Mouse (Mus musculus) lung, adult 2 months (tissue): Measurements from ENCODE around the gene Arrb2. TPM values are rescaled to one million over a fixed set of nuclear protein-coding genes. Genes with fewer than 3 reads are reported as not detected.
"Not testable (repeated sequence)": the region's sequence is repeated elsewhere in the genome, so short reads cannot be mapped to it uniquely, and the experiment has no call there.

Experiments
- DNase-seq: peaks from one replicate; pipeline ENCODE4 v3.0.0; 2022
- H3K4me1 ChIP-seq: fragments of 200-500 bp; 2 replicates; pipeline ENCODE4 v1.6.1; 2011; ENCODE audit warnings: low read length; ENCODE audit not compliant: control insufficient read depth, insufficient read depth
- H3K4me3 ChIP-seq: fragments of 200-500 bp; replicated peaks from 2 replicates; pipeline ENCODE3; 2011; ENCODE audit warnings: low read depth, mild to moderate bottlenecking, control low read depth, low read length; ENCODE audit errors: extremely low read depth
- CTCF ChIP-seq: fragments of 200-500 bp; IDR thresholded peaks from 2 replicates; pipeline ENCODE4 v1.5.1; 2011; ENCODE audit warnings: mild to moderate bottlenecking, low read length, control low read depth; ENCODE audit not compliant: insufficient read depth
- POLR2A ChIP-seq: fragments of 200-500 bp; IDR thresholded peaks from 2 replicates; pipeline ENCODE4 v1.6.1; 2011; ENCODE audit warnings: low read depth, mild to moderate bottlenecking, control low read depth, low read length, borderline replicate concordance; ENCODE audit errors: extremely low read depth
- WGBS: fragments of 180-500 bp; shearing (Covaris S2); methylation state at CpG from one replicate; pipeline ENCODE4 v1.1.7; 2018; 5-methylcytosine and 5-hydroxymethylcytosine counted together
- polyA plus RNA-seq: library from polyadenylated mRNA; depleted of rRNA; stranded (reverse); fragments of >200 nt; gene quantifications from 2 replicates; pipeline ENCODE4 v1.2.3, GENCODE M21; 2012

Gene Arrb2
- polyA plus RNA-seq, 1 experiment = 80.2 TPM

DNA sequence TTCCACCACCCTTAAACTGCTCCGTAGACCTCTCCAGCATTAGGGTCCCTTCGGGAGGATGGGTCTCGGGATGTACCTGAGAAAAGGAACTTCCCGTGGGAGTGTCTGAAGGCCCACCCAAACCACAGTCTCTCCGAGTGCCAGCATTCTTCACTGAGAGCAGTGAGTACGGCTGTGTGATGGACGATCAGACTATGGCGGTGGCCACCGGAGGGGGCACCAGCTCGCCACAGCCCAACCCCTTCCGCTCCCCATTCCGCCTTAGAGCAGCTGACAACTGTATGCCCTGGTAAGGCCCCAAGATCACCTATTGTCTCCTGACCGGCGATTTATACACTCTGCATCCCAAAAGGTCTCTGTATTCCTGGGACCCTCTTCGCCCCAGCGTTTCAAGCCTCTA lies 32.8 kb downstream of the Arrb2 start:
- H3K4me3 ChIP-seq = no peak overlapping the region
- no peak for DNase-seq
- WGBS = 55% methylated on average over 16 of the region's 16 CpGs
- TF ChIP-seq POLR2A (no peak), CTCF (no peak)
- peaks cover 12% of the 10 kb centered on the region for H3K4me1 ChIP-seq

DNA sequence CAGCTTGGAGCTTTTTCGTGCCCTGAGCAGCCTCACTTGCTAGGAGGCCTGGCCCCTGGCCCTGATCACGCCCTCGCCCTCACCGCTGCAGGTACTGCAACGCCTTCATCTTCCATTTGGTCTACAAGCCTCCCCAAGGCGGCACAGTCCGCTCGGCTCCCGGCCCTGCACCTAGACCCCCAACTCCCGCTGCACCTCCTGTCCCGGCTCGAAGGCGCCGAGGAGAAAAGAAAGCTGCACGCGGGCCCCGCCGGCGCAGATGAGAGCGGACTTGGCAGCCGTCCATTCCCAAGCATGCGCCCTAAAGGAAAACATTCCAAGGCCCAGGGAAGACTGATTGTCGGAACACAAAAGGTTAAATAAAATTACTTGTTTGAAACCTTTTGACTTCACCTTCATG lies 33.4 kb downstream of the Arrb2 start:
- TF ChIP-seq POLR2A (no peak), CTCF (no peak)
- 11% methylated on average over 23 of the region's 23 CpGs for WGBS
- DNase-seq = peak; percentile 29
- H3K4me3 ChIP-seq = no peak overlapping the region
- peaks cover 12% of the 10 kb centered on the region for H3K4me1 ChIP-seq

DNA sequence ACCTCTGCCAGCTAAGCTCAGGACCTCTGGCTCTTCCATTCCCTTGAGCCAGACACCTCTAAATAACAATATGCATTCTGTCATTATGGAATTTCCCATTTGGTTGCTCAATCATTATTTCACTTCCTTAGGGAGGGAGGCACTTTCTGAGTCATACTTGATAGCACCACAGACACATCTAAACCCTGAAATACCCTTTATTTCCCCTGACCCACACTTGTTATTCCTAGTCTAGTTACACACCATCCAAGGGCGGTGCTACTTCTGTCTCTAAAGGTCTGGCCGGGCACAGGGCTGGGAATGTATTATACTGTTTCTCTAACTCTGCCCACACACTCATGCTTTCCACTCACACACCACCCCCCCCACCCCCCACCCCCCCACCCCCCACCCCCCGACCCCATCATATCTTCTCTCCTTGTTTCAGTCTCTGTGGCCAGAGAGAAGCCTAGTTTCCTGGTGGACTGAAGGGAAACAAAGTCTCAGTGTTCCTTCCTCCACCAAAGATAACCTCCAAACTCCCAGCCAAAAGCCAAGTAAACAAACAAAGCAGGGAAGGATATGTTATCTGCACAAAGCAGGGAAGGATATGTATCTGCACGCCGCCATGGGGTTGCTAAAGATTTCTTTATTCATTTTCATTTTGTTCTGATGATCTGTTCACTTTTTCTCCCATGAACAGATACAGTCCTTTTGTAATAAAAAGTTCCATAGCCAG lies 35.6 kb downstream of the Arrb2 start:
- no peak overlapping the region for H3K4me3 ChIP-seq
- 30% methylated on average over 5 of the region's 5 CpGs for WGBS
- no peak for DNase-seq
- TF ChIP-seq CTCF = no peak
- H3K4me1 ChIP-seq = peaks cover 12% of the 10 kb centered on the region

DNA sequence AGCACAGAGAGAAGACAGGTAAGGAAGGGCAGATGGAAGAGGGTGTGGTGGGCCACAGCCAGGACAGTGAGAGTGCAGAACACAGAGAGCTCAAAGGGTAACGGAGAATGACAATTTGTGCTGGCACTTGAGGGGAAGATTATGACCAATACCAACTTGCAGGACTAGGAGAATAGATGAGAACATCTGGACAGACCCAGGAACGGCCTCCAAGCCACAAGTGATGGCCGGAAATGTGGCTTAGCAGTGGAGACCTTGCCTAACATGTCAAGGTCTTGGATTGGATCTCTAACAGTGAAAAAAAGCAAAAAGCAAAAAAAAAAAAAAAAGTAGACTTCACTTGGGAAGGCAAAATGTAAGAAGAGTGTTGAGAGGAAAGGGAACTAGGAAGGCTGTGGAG lies 37.3 kb downstream of the Arrb2 start:
- Histone ChIP-seq H3K4me3 (no peak overlapping the region), H3K4me1 (peaks cover 12% of the 10 kb centered on the region)
- no peak for DNase-seq
- TF ChIP-seq CTCF (no peak), POLR2A (no peak)
- 84% methylated on average over 3 of the region's 3 CpGs for WGBS

DNA sequence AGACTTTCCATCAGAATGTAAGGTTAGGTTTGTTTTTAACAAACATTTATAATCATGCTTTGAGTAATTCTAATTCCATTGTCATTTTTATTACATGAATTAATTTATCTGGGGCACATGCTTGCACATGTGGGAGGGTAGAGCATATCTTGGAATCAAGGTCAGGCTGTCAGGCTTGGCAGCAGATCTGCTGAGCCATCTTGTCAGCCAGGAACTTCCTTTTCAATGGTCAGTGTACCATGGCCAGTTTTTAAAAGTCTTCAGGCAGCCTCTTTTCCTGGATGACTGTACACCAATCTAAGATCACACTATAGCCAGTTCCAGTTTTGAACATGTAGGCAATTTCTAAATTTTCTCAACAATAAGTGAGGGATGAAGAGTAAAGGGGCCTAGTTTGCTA lies 40.3 kb downstream of the Arrb2 start:
- no peak overlapping the region for H3K4me3 ChIP-seq
- peaks cover 8% of the 10 kb centered on the region for H3K4me1 ChIP-seq
- no peak for DNase-seq
- no peak for TF ChIP-seq CTCF
- no peak for TF ChIP-seq POLR2A

DNA sequence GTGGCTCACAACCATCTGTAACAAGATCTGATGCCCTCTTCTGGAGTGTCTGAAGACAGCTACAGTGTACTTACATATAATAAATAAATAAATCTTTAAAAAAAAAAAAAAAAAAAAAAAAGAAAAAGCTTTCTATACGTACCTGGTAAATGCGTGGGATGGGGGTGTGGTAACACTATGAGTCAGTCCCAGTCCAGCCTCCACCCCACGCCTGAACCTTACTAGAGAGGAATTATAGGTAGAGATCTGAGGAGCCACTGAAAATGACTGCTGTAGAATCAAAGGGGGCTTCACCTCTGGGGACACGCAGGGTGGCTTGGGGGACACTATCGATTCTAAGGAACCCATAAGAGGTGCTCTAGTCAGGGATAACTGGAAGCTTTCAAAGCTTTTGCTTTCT lies 40.9 kb downstream of the Arrb2 start:
- WGBS = 85% methylated on average over 5 of the region's 5 CpGs
- not testable (repeated sequence) for H3K4me3 ChIP-seq, DNase-seq, H3K4me1 ChIP-seq

DNA sequence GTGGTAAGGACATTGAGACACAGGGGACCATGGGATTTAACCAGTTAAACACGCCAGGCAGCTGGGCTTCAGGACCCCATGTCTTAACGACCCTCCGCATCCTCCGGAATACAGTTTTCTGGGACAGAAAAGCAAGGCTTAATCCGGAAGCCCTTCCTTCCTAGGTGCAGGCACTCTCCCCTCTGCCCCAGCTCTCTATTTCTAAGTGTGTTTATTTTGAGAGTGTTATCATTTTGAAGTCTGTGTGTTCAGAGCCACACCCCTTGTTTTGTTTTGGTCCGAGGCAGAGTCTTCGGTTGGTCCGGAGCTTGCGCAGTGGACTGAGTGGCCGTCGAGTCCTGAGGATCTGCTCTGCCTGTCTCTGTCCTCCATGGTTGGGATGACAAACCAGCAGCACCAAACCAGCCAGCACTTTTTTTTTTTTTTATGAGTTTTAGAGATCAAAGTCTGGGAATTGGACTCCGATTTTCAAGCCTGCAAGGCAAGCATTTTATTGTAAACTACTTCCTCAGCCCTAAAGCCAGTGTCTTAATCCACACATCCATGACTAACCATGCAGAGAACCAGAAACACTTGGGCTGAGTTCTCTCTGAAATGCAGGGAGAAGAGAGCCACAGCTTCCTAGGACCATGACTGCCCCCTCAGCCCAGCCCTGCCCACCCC lies 42.6 kb downstream of the Arrb2 start:
- WGBS = 34% methylated on average over 12 of the region's 12 CpGs
- DNase-seq = no peak
- Histone ChIP-seq H3K4me1 (no peaks in the 10 kb centered on the region; the same call in 1 of the 2 replicates), H3K4me3 (no peak overlapping the region)
- TF ChIP-seq POLR2A = no peak
- no peak for TF ChIP-seq CTCF

DNA sequence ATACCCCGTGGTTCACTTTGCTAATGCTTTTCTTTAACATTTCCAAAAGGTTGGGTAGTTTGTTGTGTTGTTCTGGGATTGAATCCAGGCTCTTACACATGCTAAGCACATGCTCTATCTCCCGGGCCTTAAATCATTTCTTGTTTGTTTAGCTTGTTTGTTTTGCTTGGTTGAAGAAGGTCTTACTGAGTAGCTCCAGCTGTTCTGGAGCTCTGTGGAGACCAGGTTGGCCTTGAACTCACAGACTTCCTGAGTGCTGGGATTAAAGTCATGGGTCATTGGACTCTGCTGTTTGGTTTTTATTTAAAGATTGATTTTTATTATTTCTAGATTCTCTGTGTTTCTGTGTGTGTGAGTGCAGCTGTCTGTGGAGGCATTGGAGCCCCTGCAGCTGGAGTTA lies 53.1 kb downstream of the Arrb2 start:
- TF ChIP-seq CTCF (no peak), POLR2A (no peak)
- Histone ChIP-seq H3K4me1 (no peaks in the 10 kb centered on the region), H3K4me3 (no peak overlapping the region)
- WGBS = 36% methylated on average over 2 of the region's 2 CpGs
- no peak for DNase-seq

DNA sequence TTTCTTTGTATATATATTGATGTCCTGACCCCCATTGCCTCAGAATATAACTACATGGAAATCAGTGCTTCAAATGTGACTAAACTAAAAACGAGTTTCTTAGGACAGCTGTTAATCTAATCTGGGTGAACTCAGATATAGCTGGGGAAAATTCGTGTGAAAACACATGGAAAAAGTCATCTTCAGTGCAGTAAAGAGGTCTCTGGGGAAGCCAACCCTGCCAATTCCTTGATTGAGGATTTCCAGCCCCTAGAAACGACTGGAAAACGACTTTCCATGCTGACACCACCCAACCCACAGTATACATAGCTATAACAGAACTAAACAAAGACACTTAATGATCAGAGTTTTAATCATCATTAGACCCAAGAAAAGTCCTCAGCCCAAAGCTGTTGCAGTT lies 55.4 kb downstream of the Arrb2 start:
- Histone ChIP-seq H3K4me1 (no peaks in the 10 kb centered on the region), H3K4me3 (no peak overlapping the region)
- 41% methylated on average over 4 of the region's 4 CpGs for WGBS
- DNase-seq = no peak
- TF ChIP-seq CTCF = no peak
- TF ChIP-seq POLR2A = no peak

DNA sequence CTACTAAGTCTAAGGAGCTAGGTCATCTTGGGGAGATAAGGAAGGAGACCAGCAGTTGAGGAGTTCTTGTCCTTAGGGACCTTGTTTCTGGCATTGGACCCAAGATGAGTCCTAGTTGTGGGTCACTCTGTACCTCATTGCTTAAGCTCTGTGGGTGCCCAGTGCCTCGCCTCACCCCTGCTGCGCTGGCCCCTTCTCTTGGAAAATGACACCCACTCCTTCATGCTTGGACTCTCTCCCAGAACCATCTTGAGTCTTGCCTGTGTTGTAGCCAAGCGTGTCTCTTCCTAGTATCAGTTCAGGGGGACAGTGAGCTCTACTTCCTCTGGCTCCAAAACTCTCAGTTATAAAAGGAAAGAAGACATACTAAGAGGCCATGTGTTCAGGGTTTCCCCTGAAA lies 56.7 kb downstream of the Arrb2 start:
- WGBS = 70% methylated on average over 3 of the region's 3 CpGs
- Histone ChIP-seq H3K4me1 (no peaks in the 10 kb centered on the region), H3K4me3 (no peak overlapping the region)
- no peak for TF ChIP-seq CTCF
- TF ChIP-seq POLR2A = no peak
- no peak for DNase-seq
